Comparison of ENCODE assay signal across 11 mouse cellular contexts in the genomic region with DNA sequence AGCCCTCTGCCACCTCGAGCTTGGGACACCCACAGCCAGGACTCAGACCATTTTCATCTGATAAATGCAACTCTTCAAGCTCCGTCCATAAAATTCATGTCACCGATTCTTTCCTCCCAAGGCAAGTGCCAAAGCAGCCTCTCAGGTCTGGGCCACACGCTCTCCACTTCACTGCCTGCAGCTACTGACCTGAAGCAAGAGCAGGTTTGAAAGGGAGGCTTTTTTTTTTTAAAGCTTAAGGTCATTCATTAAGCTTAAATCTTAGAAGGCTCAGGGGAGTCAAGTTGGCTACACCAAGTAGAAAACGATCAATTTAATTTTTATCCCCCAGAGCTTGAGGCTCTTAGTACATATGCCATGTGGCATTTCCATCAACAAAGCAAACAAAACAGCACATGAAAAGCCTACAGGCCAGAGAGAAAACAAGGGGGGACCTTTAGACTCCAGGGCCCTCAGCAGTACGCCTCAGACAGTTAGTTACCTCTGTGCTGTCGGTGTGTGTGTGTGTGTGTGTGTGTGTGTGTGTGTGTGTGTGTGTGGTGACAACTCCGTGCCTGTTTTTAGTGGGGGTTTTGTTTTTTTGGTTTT. TPM values are rescaled to one million over a fixed set of nuclear protein-coding genes. Genes with fewer than 3 reads are reported as not detected.
DNase-seq lines count a peak whose midpoint lies in the region; ATAC-seq and TF ChIP-seq lines count a peak whose summit lies in the region.
"Had no signal": no experiment of that assay in that cellular context is flagged by ENCODE, and none has a peak within 500 bp of the region (broad histone marks: within the 10 kb centered on the region; RNA-seq: fewer than 3 reads in every experiment).

No protein-coding gene starts in this region.

- ATAC-seq in hindbrain, embryonic 16.5 days: no peak
- no peak for ATAC-seq in embryonic facial prominence, embryonic 13.5 days (ENCODE audit: insufficient number of reproducible peaks, insufficient read depth, low FRiP score, low TSS enrichment, low read depth)

- H3K9me3 ChIP-seq in hindbrain, embryonic 10.5 days: no peaks in the 10 kb centered on the region
- no peaks in the 10 kb centered on the region for H3K9me3 ChIP-seq in hindbrain, embryonic 16.5 days (ENCODE audit: control insufficient read depth, low read length)
- no peaks in the 10 kb centered on the region for H3K9me3 ChIP-seq in E14TG2a.4 (ENCODE audit: low read length)
- 0 out of 2 replicates have a peak, but pooled peaks cover 2% of the 10 kb centered on the region for H3K9me3 ChIP-seq in embryonic facial prominence, embryonic 13.5 days
- H3K9me3 ChIP-seq: heart, embryonic 15.5 days had no signal

- H3K4me2 ChIP-seq in hindbrain, embryonic 16.5 days (ENCODE audit: low read length): no peak overlapping the region
- no peak overlapping the region for H3K4me2 ChIP-seq in embryonic facial prominence, embryonic 13.5 days

- peak overlapping the region; percentile 67 for H3K27ac ChIP-seq in hindbrain, embryonic 10.5 days
- no peak overlapping the region; the same call in 1 of the 2 replicates for H3K27ac ChIP-seq in hindbrain, embryonic 16.5 days (ENCODE audit: low read depth, low read length)
- H3K27ac ChIP-seq in embryonic facial prominence, embryonic 13.5 days: 0 out of 2 replicates have a peak overlapping the region, but pooled peaks have one; percentile 8

- 55% methylated on average over 8 of the region's 8 CpGs for WGBS in hindbrain, embryonic 10.5 days
- 55% methylated on average over 8 of the region's 8 CpGs for WGBS in hindbrain, embryonic 16.5 days
- 53% methylated on average over 8 of the region's 8 CpGs for WGBS in embryonic facial prominence, embryonic 13.5 days

- no peak overlapping the region for H3K9ac ChIP-seq in hindbrain, embryonic 16.5 days (ENCODE audit: low read depth, low read length)
- H3K9ac ChIP-seq in embryonic facial prominence, embryonic 13.5 days: no peak overlapping the region
- H3K9ac ChIP-seq: heart, embryonic 15.5 days had no signal

- no peaks in the 10 kb centered on the region for H3K27me3 ChIP-seq in hindbrain, embryonic 10.5 days (ENCODE audit: insufficient read depth, poor library complexity, severe bottlenecking)
- H3K27me3 ChIP-seq in hindbrain, embryonic 16.5 days (replicated peaks; ENCODE audit: control insufficient read depth, insufficient read depth, low read length): no peaks in the 10 kb centered on the region
- 0 out of 2 replicates have a peak, but pooled peaks cover 2% of the 10 kb centered on the region for H3K27me3 ChIP-seq in E14TG2a.4 (ENCODE audit: insufficient read depth, low read length)
- H3K27me3 ChIP-seq in embryonic facial prominence, embryonic 13.5 days: peaks cover 12% of the 10 kb centered on the region

- H3K4me3 ChIP-seq in hindbrain, embryonic 10.5 days: no peak overlapping the region
- no peak overlapping the region for H3K4me3 ChIP-seq in hindbrain, embryonic 16.5 days (ENCODE audit: low read length)
- H3K4me3 ChIP-seq in E14TG2a.4 (replicated peaks; ENCODE audit: low read length): peak overlapping the region; percentile 49; the same call in 1 of the 2 replicates
- H3K4me3 ChIP-seq in embryonic facial prominence, embryonic 13.5 days: no peak overlapping the region
- H3K4me3 ChIP-seq: myocyte had no signal

- peaks cover 92% of the 10 kb centered on the region for H3K4me1 ChIP-seq in hindbrain, embryonic 10.5 days (replicated peaks)
- H3K4me1 ChIP-seq in hindbrain, embryonic 16.5 days (ENCODE audit: control insufficient read depth, insufficient read depth, low read depth, low read length): peaks cover 30% of the 10 kb centered on the region
- H3K4me1 ChIP-seq in E14TG2a.4 (replicated peaks; ENCODE audit: low read depth, low read length): peaks cover 99% of the 10 kb centered on the region
- H3K4me1 ChIP-seq in embryonic facial prominence, embryonic 13.5 days: peaks cover 66% of the 10 kb centered on the region

- no peak for TF ChIP-seq CTCF in E14TG2a.4 (conservative IDR thresholded peaks at IDR 0.05; ENCODE audit: low read length)

- H3K36me3 ChIP-seq in hindbrain, embryonic 10.5 days: peaks cover 11% of the 10 kb centered on the region
- no peaks in the 10 kb centered on the region for H3K36me3 ChIP-seq in hindbrain, embryonic 16.5 days (ENCODE audit: control insufficient read depth, insufficient read depth, low read length)
- peaks cover 9% of the 10 kb centered on the region for H3K36me3 ChIP-seq in E14TG2a.4 (ENCODE audit: insufficient read depth, low read length)
- H3K36me3 ChIP-seq in embryonic facial prominence, embryonic 13.5 days: no peaks in the 10 kb centered on the region
- H3K36me3 ChIP-seq: heart, embryonic 15.5 days had no signal

- DNase-seq in hindbrain, embryonic 10.5 days (ENCODE audit: low spot score): no peak
- peak; percentile 43 for DNase-seq in kidney, postnatal 10 days
- no peak for DNase-seq in layer of hippocampus, postnatal 36 days
- no peak for DNase-seq in urinary bladder, postnatal 25 days (ENCODE audit: low spot score)
- no peak for DNase-seq in right cerebral cortex, adult 2 months (ENCODE audit: low spot score in 2 of 2)
- DNase-seq: cerebellum, adult 11 months had no signal

RNA-seq across cellular contexts. Expression of a gene that starts 15.7 kb away (rescaled TPM):
- 13.3 and 17.6 TPM in 2 replicates for polyA plus RNA-seq in hindbrain, embryonic 10.5 days (2016; fragmentation: Nextera tagmentation; extraction: Ambion mirVana)
- 9.0 and 10.9 TPM in 2 replicates for polyA plus RNA-seq in hindbrain, embryonic 16.5 days (2015; fragmentation: Nextera tagmentation; extraction: Ambion mirVana)
- 4.5 and 5.5 TPM in 2 replicates for polyA plus RNA-seq in embryonic facial prominence, embryonic 13.5 days (2015; fragmentation: Nextera tagmentation; extraction: Ambion mirVana)
- 10 to 100 TPM; 29.4 to 32.6 TPM for total RNA-seq in layer of hippocampus, postnatal 36 days (2021)
